Mouse (Mus musculus) hindbrain, embryonic 10.5 days (tissue): Measurements from ENCODE around the gene Rho. TPM values are rescaled to one million over a fixed set of nuclear protein-coding genes. Genes with fewer than 3 reads are reported as not detected.

Experiments used
- DNase-seq: peaks from one replicate; pipeline ENCODE4 v3.0.0-alpha.2; 2017; ENCODE audit warnings: low spot score
- H3K27ac ChIP-seq: fragments of 300-500 bp; sonication (generic); 2 replicates; pipeline ENCODE4 v1.5.1; 2016; ENCODE audit warnings: mild to moderate bottlenecking, moderate library complexity
- H3K27me3 ChIP-seq: fragments of 300-500 bp; sonication (generic); 2 replicates; pipeline ENCODE4 v1.6.1; 2016; ENCODE audit warnings: mild to moderate bottlenecking; ENCODE audit not compliant: poor library complexity, insufficient read depth, severe bottlenecking
- H3K36me3 ChIP-seq: fragments of 300-500 bp; sonication (generic); 2 replicates; pipeline ENCODE4 v1.6.1; 2016; ENCODE audit warnings: mild to moderate bottlenecking, moderate library complexity
- H3K4me1 ChIP-seq: fragments of 300-500 bp; sonication (generic); replicated peaks from 2 replicates; pipeline ENCODE4 v1.6.1; 2016; ENCODE audit warnings: mild to moderate bottlenecking
- H3K4me3 ChIP-seq: fragments of 300-500 bp; sonication (generic); 2 replicates; pipeline ENCODE4 v1.5.1; 2016; ENCODE audit warnings: mild to moderate bottlenecking, moderate library complexity
- H3K9me3 ChIP-seq: fragments of 300-500 bp; sonication (generic); 2 replicates; pipeline ENCODE4 v1.6.1; 2016; ENCODE audit warnings: mild to moderate bottlenecking, moderate library complexity
- WGBS: fragments of 180-500 bp; shearing (Covaris S2); methylation state at CpG from one replicate; pipeline ENCODE4 v1.1.7; 2016; 5-methylcytosine and 5-hydroxymethylcytosine counted together
- polyA plus RNA-seq: library from polyadenylated mRNA; unstranded; fragments of >200 nt; fragmentation: Nextera tagmentation; extraction: Ambion mirVana; gene quantifications from 2 replicates; pipeline ENCODE4 v1.2.1, GENCODE M21; 2016

Gene Rho
- polyA plus RNA-seq, 1 experiment from 2014 or later = 0.37 TPM

DNA sequence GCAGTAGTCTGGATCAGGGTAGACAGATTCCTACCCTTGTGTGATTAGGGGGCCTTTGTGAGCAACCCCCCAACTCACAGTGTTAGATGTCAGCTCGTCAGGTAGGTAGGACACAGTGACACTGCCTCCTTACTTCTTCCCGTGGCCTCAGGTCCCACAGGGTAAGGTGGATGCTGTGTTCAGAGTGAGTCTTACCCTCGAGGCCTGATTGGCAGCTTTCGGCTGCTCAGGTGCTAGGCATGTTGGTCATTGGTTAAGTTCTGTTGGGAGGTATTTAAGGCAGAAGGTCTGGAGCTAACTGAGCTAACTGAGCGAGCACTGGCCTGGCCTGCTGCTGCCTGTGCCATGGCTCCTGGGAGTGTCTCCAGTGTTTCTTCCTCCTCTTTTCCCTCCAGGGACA lies 13.1 kb downstream of the Rho start, which contains the start of gene H1foo:
H1foo (plus strand) TSS at position 301 of the 400 bp plus-strand sequence.
- H3K4me3 ChIP-seq = no peak within 1 kb of the TSS
- H3K27me3 ChIP-seq = no peaks in the 10 kb centered on the region
- H3K4me1 ChIP-seq = peaks cover 25% of the 10 kb centered on the region
- no peak within 1 kb of the TSS for H3K27ac ChIP-seq
- DNase-seq = no peak
- WGBS = 84% methylated on average over 5 of the region's 5 CpGs
- no peaks in the 10 kb centered on the region for H3K36me3 ChIP-seq
- H3K9me3 ChIP-seq = no peaks in the 10 kb centered on the region

DNA sequence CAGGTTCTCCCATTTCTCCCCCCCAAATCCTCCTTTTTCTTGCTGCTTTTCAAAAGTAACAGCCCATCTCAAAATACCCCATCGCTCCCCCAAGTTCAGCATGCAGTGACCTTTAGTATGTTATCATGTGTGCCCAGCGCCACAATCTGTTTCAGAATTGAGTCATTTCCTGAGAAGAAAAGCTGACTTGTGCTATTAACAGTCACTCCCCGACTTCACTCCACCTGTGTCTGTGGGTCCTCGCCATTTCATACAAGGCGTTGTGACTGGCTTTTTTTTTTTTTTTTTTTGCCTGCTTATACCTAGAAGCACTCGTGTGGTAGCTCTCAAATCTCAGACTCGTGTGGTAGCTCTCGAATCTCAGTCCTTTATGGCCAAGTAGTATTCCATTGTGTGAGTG lies 14.1 kb downstream of the Rho start:
- no peak for DNase-seq
- no peak overlapping the region for H3K27ac ChIP-seq
- H3K4me1 ChIP-seq = peaks cover 23% of the 10 kb centered on the region
- no peak overlapping the region for H3K4me3 ChIP-seq
- no peaks in the 10 kb centered on the region for H3K27me3 ChIP-seq
- H3K9me3 ChIP-seq = no peaks in the 10 kb centered on the region
- WGBS = 87% methylated on average over 8 of the region's 8 CpGs
- no peaks in the 10 kb centered on the region for H3K36me3 ChIP-seq

DNA sequence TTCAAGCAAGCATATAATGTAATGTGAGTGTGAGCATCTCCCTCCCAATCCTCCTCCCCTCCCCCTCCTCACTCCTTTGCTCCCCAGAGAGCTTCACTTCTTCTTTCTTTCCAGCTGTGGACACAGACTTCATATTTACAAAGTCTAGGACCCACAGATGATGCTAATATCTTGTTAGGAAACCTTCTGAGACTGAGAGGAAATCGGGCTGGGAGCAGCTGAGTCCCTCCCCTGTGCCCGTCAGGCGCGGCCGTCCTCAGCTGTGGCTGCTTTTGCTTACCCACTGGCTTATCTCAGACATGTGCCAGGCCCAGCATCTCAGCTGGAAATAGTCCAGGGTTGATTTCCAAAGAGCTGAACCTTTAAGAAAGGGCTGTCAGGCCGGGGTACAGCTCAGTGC lies 14.8 kb downstream of the Rho start:
- Histone ChIP-seq H3K4me3 (no peak overlapping the region), H3K36me3 (no peaks in the 10 kb centered on the region), H3K9me3 (no peaks in the 10 kb centered on the region), H3K27me3 (no peaks in the 10 kb centered on the region), H3K4me1 (peaks cover 16% of the 10 kb centered on the region), H3K27ac (0 out of 2 replicates have a peak overlapping the region, but pooled peaks have one; percentile 31)
- WGBS = 79% methylated on average over 6 of the region's 6 CpGs
- no peak for DNase-seq

DNA sequence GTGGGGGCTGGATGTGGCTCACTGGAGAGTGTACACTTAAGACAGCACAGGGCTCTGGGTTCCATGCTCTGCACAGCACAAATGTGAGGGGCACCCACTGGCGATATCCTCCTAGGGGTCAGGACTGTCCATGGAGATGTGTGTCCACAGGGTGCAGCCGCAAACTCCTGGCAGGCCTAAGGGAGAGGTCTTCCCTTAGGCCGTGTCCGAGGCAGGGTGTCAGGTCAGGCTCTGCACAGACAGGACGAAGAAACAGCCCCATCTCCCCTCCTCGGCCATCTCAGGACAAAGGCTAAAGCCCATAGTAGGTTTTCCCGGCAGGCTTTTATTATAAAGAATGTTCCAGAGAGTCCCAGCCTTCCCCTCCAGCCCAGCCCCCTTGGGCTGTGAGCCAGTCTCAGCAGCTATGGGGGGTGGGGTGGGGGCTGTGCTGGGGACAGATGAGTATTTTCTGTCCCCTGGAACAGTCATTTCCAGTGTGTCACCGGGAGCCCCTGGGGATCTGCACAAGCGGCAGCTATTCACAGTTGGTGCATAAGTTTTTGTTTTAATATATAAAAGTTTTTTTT lies 23.0 kb downstream of the Rho start:
- Histone ChIP-seq H3K9me3 (no peaks in the 10 kb centered on the region), H3K27ac (0 out of 2 replicates have a peak overlapping the region, but pooled peaks have one; percentile 12), H3K36me3 (peaks cover 3% of the 10 kb centered on the region; the same call in 1 of the 2 replicates), H3K4me3 (no peak overlapping the region), H3K27me3 (no peaks in the 10 kb centered on the region), H3K4me1 (peaks cover 43% of the 10 kb centered on the region)
- DNase-seq = no peak
- WGBS = 80% methylated on average over 9 of the region's 9 CpGs

DNA sequence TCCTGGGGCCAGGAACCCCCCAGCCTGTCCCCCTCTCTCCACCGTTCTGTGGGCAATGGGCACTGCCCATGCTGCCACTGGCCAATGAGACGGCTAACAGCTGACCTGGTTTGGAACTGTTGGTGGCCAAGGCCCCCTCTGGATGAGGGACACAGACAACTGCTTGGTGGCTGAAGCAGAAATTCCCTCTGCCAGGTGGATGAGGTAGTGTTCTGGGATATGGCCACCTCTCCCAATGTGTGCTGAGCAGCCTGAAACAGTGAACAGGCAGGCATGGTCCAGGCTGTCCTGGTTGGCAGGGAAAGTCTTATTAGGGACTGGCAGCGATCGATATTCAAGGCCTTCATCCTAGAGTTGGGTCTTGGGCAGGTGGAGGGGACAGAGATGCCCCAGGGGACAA lies 23.6 kb downstream of the Rho start:
- Histone ChIP-seq H3K27me3 (no peaks in the 10 kb centered on the region), H3K4me3 (no peak overlapping the region), H3K9me3 (no peaks in the 10 kb centered on the region), H3K4me1 (peaks cover 49% of the 10 kb centered on the region), H3K36me3 (peaks cover 3% of the 10 kb centered on the region; the same call in 1 of the 2 replicates), H3K27ac (no peak overlapping the region)
- 91% methylated on average over 4 of the region's 4 CpGs for WGBS
- no peak for DNase-seq

DNA sequence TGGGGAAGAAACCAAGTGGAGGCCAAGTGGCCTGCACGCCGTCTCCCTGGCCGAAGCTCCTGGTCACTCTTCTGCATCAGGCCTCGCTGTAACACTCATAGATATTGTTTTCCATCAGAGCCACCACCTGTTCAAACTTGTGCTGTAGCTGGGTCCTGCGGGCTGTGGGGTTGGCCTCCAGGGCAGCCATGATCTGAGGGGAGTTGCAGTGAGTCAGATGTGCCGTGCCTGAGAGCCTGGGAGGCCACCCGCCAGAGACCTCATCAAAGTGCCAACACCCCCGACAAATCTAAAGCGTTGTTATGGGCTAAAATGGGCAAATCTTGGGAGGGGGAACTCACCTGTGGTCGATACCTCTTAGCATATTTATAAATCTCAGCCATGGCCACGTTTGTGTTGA lies 24.1 kb downstream of the Rho start:
- H3K4me3 ChIP-seq = no peak overlapping the region
- H3K9me3 ChIP-seq = no peaks in the 10 kb centered on the region
- H3K27ac ChIP-seq = no peak overlapping the region
- peaks cover 52% of the 10 kb centered on the region for H3K4me1 ChIP-seq
- H3K27me3 ChIP-seq = no peaks in the 10 kb centered on the region
- DNase-seq = no peak
- peaks cover 3% of the 10 kb centered on the region; the same call in 1 of the 2 replicates for H3K36me3 ChIP-seq
- WGBS = 87% methylated on average over 11 of the region's 11 CpGs

DNA sequence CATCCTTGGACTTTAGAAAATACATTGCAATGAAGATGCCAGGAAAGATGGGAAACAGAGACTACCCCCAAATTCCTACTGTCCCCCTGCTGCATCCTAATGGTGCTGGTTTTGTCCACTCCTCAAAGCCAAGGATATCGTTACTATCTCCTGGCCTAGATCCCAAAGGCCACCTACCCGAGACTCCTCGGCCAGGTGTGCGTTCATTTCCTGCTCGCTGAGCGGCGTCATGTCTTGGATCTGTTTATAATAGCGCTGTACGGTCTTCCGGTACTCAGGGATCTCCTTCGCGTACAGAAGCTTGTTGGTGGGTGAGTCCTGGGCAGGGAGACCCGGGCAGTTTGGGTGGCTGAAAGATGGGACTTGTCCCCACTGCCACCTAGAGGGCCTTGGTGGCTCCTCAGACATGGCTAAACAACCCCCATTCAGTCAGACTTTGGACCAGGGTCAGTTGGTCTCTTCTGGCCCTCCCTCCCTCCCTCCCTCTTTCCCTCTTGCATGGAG lies 24.9 kb downstream of the Rho start:
- WGBS = 89% methylated on average over 13 of the region's 13 CpGs
- Histone ChIP-seq H3K36me3 (peaks cover 3% of the 10 kb centered on the region; the same call in 1 of the 2 replicates), H3K9me3 (no peaks in the 10 kb centered on the region), H3K4me1 (peaks cover 59% of the 10 kb centered on the region), H3K27ac (peak overlapping the region; percentile 78), H3K4me3 (no peak overlapping the region), H3K27me3 (no peaks in the 10 kb centered on the region)
- no peak for DNase-seq

DNA sequence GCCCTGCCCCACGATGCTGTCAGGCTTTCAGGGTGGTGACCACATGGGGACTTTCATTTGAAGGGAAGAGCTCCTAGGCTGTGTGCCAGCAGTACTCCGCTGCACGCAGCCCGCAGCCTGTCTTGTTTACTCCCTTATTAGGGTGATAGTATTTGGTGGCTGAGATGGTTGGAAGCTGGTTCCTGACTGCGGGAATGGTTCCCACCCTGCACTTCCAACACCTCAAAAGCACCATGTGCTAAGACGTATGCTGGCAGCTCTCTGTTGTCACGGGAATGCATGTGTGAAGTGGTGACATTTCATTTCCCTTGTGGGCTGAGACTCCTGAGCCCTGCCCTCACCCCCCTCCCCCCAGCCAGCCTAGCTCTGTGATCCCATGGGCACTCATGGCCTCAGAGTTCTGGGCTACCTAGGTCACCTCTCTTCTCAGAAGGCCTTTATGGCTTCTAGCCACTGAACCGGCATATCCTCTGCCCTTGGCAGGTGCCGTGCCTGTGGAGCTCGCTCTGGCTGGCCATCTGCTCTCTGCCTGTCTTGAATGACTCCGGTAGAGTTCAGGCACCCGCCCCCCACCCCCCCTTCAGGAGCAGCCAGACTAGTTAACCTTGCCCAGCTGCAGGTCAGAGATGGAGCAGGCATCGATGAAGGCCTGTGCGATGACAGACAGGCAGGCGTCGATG lies 25.5 kb downstream of the Rho start:
- DNase-seq = peak; percentile 53
- Histone ChIP-seq H3K4me3 (no peak overlapping the region), H3K27ac (peak overlapping the region; percentile 78), H3K4me1 (peaks cover 59% of the 10 kb centered on the region), H3K36me3 (peaks cover 3% of the 10 kb centered on the region; the same call in 1 of the 2 replicates), H3K9me3 (no peaks in the 10 kb centered on the region), H3K27me3 (no peaks in the 10 kb centered on the region)
- 48% methylated on average over 16 of the region's 16 CpGs for WGBS

DNA sequence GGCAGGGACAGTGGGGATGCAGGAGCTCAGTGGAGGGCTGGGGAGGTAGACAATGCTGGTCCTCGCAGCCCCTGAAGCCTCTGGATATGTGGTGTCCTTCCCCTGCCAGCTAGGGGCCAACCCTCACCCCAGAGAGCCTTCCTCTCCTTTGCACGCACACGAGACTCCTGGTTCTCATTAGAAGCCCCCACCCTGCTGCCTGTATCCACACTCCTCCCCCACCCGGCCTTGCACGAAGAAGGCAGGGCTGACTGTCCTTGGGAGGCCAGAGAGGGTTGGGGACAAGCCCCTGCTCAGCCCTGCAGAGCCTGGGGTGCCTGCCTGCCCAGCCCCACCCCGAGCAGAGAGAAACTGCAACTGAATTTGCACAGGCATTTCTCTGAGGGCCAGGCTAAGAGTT lies 26.1 kb downstream of the Rho start:
- DNase-seq = peak; percentile 22
- 38% methylated on average over 6 of the region's 6 CpGs for WGBS
- Histone ChIP-seq H3K36me3 (peaks cover 3% of the 10 kb centered on the region; the same call in 1 of the 2 replicates), H3K27ac (peak overlapping the region; percentile 78), H3K4me3 (no peak overlapping the region), H3K4me1 (peaks cover 65% of the 10 kb centered on the region), H3K27me3 (no peaks in the 10 kb centered on the region), H3K9me3 (no peaks in the 10 kb centered on the region)

DNA sequence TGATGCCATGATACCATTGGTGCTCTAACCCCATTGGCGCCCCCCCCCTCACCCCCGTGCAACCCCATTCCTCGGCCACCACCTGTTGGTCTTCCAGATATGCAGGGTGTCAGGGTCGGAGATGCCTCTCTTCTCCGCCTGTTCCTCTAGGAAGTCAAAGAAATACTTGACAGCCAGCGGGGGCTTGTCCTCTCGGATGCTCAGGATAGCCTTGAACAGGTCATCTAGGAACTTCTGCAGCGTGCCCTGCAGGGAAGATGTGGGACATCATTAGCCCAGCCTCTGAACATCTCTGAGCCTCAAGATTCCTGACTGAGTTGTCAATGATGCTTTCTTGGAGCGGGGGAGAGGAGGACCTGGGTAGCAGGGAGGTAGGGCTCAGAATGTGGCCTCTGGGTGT lies 26.9 kb downstream of the Rho start:
- Histone ChIP-seq H3K36me3 (peaks cover 3% of the 10 kb centered on the region; the same call in 1 of the 2 replicates), H3K4me1 (peaks cover 68% of the 10 kb centered on the region), H3K4me3 (no peak overlapping the region), H3K9me3 (no peaks in the 10 kb centered on the region), H3K27ac (peak overlapping the region; percentile 43; the same call in 1 of the 2 replicates), H3K27me3 (0 out of 2 replicates have a peak, but pooled peaks cover 4% of the 10 kb centered on the region)
- WGBS = 89% methylated on average over 9 of the region's 9 CpGs
- no peak for DNase-seq

DNA sequence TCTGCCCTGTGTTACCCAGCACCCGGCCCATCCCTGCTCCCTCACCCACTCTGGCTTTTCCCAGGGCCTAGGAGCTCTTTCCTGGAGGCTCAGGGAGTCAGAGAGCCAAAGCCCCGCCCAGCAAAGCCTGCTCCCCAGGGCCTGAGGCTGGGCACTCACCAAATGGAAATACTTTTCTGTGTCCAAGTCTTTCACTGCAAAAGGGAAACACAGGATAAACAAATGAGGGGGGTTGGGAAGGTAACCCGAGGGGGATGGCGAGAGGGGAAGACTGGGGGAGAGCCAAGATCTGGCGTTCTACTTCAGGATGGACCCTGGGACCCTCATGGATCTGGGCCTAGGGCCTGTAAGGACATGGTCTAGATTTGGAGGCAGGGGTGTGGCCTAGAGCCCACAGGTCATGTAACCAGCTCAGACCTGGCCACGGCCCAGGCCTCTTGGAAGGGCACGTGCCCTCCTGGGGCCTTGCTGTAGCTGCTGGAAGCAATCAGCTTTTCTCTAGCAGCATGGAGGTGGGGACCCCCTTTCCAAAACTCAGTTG lies 27.7 kb downstream of the Rho start:
- WGBS = 78% methylated on average over 7 of the region's 7 CpGs
- Histone ChIP-seq H3K27ac (peak overlapping the region; percentile 3; the same call in 1 of the 2 replicates), H3K9me3 (no peaks in the 10 kb centered on the region), H3K36me3 (peaks cover 3% of the 10 kb centered on the region; the same call in 1 of the 2 replicates), H3K4me1 (peaks cover 68% of the 10 kb centered on the region), H3K27me3 (peaks cover 11% of the 10 kb centered on the region; the same call in 1 of the 2 replicates), H3K4me3 (no peak overlapping the region)
- no peak for DNase-seq

DNA sequence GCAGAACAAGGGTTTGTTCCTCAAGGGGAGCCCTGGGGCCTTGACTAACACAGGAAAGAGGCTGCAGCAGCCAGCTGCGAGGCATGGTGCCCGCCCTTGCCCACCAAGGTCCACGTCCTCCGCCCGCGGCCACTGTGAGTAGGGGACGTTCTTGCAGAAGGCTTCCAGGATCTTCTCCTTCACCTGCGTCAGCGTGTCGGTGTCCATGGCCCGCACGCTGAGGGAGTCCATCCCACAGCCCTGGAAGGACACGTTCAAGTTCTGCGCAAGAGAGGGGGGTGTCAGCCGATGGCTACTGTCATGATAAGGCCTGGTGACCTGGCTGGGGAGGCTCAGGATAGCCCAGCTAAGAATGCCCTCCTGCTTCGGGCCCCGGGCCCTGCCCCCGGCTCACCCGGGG lies 28.8 kb downstream of the Rho start:
- 87% methylated on average over 19 of the region's 19 CpGs for WGBS
- H3K9me3 ChIP-seq = no peaks in the 10 kb centered on the region
- no peak overlapping the region for H3K4me3 ChIP-seq
- peaks cover 62% of the 10 kb centered on the region for H3K4me1 ChIP-seq
- DNase-seq = no peak
- peaks cover 3% of the 10 kb centered on the region; the same call in 1 of the 2 replicates for H3K36me3 ChIP-seq
- no peak overlapping the region; the same call in 1 of the 2 replicates for H3K27ac ChIP-seq
- peaks cover 11% of the 10 kb centered on the region; the same call in 1 of the 2 replicates for H3K27me3 ChIP-seq

DNA sequence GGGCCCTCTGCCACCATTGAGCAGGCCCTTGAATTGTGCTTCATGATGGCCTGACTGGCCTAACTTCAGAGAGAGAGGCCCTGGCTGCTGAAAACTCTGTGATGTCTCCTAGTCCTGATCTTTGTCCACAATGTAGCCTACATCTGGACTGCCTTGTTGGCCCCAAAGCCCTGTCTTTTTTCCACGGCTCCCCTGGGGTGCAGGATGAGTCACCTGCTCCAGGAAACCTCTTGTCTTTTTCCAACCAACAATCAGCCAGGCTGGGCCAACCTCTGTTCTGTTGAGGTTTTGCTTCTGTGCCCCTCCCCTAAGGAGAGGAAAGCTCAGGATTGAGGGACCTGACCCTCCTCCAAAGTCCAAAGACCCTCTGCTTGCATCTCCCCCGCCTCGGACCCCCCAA lies 30.2 kb downstream of the Rho start:
- no peak overlapping the region for H3K27ac ChIP-seq

More for the DNA sequence above, 30.2 kb downstream of the Rho start:
- DNase-seq = no peak
- H3K4me3 ChIP-seq = no peak overlapping the region
- H3K9me3 ChIP-seq = no peaks in the 10 kb centered on the region
- H3K36me3 ChIP-seq = peaks cover 7% of the 10 kb centered on the region; the same call in 1 of the 2 replicates
- WGBS = 81% methylated on average over 3 of the region's 3 CpGs
- H3K27me3 ChIP-seq = peaks cover 11% of the 10 kb centered on the region; the same call in 1 of the 2 replicates
- H3K4me1 ChIP-seq = peaks cover 57% of the 10 kb centered on the region
